10 mouse cellular contexts compared by ENCODE assay signal in genomic region chr14:24190131-24190530, GRCm38 (mm10).
"Had no signal": no experiment of that assay in that cellular context is flagged by ENCODE, and none has a peak within 500 bp of the region (broad histone marks: within the 10 kb centered on the region; RNA-seq: fewer than 3 reads in every experiment).

No protein-coding gene starts in this region.

- ATAC-seq: liver, embryonic 12.5 days had no signal

- DNase-seq: kidney, postnatal 10 days; liver; lung, adult 18-20 months; lung, postnatal 10 days; lung, postnatal 36 days; midbrain, embryonic 14.5 days; thymus, adult 2 months; thymus, postnatal 14 days; thymus, postnatal 4 days had no signal
